Mouse (Mus musculus) MEL-GATA-1-ER (cell line): ENCODE data around the gene Vmn1r75.

Experiments
- DNase-seq: peaks from one replicate; pipeline ENCODE4 v3.0.0-alpha.2; 2012; ENCODE audit warnings: low read depth; ENCODE audit errors: extremely low read depth

The Vmn1r75 gene

GRCm38 (mm10) chr7:11874330-11874729 lies at the start of gene Vmn1r75:
TSS of gene Vmn1r75 (plus strand) at chr7:11874630.
- no peak for DNase-seq

GRCm38 (mm10) chr7:11833680-11834079 lies 40.8 kb upstream of the Vmn1r75 start, which contains the start of gene Vmn1r74:
TSS of gene Vmn1r74 (plus strand) at chr7:11833980.
- DNase-seq = no peak
